Mouse (Mus musculus) urinary bladder, postnatal 14 days (tissue): ENCODE measurements around the gene Car7.
A peak's percentile ranks its signal among the peaks of the same experiment; 100 is the strongest.
"Not testable (repeated sequence)": the region's sequence is repeated elsewhere in the genome, so short reads cannot be mapped to it uniquely, and the experiment has no call there.

ENCODE experiments used
- DNase-seq: peaks from one replicate; pipeline ENCODE4 v3.0.0; 2021; ENCODE audit warnings: low spot score

Gene Car7

DNA sequence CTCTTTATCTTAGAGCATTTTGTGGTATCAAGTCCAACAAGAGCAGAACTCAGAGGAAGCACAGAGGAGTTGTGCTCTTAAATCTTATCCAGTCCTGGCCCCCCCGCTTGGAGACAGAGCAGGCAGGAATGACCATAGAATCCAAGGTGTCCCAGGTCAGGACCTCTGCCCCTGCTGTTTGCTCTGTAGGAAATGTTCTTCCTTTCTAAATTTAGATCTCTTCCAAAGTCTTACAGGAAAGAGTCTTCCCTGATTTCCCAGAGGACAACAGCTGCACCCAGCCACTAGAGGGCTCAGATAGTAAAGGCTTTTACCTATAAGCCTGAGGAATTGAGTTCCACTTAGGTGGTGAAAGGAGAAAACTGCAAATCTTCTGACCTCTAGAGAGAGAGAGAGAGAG lies 35.1 kb downstream of the Car7 start:
- peak; percentile 38 for DNase-seq

DNA sequence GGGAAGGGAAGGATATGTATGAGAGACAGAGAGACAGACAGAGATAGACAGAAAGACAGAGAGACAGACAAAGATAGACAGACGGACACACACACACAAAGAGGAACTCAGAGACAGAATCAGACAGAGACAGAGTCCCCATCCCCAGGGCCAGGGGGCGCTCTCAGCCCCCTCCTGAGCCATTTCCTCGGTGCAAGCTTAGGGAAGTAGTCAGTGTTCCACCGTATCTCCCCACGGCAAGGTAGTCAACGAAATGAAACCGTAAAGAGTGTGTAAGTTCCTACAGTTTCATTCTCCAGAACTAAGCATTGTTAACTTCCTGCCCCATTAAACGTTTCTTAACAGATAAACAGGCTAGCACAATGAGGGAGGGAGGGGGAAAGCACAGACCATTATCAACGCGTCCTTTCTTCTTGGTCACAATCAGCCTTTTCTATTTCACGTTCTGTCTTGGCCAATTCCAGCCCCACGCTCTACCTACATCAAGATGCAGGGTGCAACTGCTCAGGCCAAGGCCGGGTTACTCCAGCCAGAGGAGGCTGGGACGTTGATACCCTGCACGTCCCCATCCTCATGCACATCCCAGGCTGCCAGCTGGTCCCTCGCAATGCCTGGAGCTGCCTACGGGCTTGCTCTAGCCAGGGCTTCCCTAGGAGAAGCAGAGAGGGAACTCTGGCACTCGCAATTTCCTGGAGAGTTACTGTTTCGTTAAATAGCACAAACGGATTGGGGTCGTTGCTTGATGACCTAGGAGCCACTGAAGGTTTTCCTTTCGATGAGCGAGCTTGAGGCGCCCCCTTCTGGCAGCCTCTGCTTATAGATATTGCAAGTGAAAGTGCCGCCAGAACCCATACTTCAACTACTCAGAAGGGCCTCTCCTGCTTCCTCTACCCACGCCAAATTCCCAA lies 36.2 kb downstream of the Car7 start:
- peak; percentile 85 for DNase-seq

DNA sequence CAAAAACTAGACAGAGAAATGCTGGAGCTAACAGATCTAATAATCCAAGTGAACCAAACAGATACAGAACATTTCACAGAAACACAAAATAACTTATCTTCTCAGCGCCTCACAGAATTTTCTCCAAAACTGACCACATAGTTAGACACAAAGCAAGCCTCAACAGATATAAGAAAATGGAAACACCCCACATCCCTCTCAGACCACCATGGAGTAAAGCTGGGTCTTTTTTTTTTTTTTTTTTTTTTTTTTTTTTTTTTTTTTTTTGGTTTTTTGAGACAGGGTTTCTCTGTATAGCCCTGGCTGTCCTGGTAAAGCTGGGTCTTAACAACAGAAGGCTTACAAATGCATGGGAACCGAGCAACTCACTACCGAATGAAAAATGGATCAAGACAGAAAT lies 42.3 kb downstream of the Car7 start:
- no peak for DNase-seq

DNA sequence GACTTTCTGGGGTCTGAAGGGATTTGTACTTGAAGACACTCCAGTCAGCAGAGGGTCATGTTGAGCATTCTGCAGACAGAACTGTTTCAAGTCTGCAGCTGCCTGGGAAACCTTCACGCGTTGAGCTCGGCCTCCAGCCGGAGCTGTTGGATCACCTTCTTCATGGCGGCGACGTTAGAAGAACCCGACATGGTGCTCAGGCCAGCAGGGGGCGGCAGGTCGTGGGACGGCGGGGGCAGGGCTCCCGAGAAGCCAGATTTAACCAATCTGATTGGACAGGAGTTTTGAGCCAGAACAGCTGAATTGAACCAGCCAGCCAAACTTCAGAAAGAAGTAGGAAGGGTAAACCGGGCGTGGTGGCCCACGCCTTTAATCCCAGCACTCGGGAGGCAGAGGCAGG lies 43.1 kb downstream of the Car7 start:
- DNase-seq = not testable (repeated sequence)

DNA sequence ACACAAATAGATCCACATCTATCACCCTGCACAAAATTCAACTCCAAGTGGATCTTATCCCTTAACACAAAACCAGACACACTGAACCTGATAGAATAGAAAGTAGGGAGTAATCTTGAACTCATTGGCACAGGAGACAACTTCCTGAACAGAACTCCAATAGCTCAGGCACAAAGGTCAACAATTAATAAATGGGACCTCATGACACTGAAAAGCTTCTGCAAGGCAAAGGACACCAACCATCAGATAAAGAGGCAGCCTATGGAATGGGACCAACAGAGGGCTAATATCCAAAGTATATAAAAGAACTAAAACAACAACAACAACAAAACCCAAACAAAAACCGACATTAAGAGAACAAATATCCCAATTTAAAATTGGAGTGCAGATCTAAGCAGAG lies 50.0 kb downstream of the Car7 start:
- DNase-seq = no peak

DNA sequence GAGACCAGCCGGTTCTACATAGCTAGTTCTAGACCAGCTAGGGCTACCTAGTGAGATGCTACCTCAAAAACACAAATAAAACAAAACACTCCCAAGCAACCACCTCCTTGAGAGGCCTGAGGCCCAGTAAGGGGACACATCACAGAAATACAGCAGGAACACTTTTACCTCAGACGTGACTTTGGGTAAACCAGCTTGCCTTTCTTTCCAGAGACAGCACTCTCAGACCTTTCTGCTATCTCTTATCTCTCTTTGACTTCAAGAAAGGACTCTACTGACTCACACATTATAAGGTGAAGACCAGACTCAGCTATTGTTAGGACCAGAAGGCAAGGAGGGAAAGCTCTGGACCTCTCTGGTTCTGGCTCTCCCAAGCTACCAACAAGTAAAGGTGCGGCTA lies 55.8 kb downstream of the Car7 start:
- no peak for DNase-seq

DNA sequence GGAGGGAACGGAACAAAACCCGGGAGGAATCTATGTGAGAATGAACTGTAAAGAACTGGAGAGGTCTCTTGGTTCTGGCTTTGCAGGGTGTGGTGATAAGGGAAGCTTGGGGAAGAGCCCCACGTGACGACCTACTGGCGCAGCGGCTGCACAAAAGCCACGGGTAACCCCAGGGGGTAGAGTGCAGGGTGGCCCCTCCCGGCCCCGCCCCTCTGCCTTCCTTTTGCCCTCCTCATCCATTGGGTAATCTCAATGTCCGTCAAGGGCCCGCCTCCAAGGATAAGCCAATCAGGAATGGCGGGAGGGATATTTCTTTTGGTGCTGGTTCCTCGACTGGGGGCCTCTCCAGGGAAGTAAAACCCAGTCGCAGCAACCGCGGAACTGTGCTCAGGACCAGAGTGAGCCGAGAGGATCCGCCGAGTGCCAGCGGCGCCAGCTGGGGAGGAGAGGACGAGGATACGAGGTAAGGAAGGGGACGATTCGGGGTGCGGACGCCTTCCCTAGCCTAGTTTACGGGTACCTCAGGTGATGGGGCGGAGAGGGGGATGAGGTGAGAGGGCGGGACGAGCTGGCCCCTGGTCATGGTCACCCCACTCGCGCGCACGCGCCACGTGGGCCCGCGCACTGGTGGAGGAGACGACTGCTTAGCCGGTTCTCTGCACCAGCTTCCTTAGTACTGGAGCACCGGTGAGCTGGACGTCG lies 56.8 kb downstream of the Car7 start, which contains the start of gene Pdp2:
Gene Pdp2 (plus strand): TSS at position 319 of the 702 bp plus-strand sequence.
- DNase-seq = peak; percentile 91

DNA sequence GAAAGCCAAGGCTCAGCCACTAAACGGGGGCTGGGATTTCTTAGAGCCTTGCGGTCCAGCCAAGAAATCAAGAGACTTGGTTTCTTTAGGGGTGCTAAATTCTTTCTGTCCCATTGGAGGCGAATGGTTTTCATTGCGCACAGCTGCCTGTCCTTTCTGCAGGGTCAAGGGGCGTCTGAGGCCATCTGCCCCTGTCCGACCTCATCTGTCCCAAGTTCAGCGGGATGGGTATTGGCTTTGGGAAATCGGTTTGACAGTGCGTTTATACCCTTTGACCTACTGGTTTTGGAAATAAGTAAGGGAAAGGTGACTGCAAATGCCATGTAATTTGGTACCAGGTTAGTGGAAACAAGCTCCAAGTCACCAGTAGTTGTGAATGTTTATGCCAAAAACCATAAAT lies 57.4 kb downstream of the Car7 start:
- no peak for DNase-seq

DNA sequence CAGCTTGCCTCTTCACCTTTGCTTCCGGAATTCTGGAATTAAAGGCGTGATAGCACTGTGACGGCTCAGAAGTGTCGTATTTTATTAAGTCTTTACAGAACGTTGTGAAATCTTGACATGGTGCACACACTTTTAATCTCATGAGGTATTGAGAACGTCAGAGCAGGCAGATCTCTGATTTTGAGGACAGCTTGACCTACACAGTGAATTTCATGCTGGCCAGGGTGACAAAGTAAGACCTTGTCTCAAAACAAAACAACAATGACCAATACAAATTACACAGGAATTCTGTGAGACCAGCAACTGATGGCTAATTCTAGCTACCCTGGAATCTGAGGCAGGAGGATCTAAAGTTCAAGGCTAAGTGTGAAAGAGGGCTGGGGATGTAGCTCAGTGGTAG lies 58.1 kb downstream of the Car7 start:
- no peak for DNase-seq

DNA sequence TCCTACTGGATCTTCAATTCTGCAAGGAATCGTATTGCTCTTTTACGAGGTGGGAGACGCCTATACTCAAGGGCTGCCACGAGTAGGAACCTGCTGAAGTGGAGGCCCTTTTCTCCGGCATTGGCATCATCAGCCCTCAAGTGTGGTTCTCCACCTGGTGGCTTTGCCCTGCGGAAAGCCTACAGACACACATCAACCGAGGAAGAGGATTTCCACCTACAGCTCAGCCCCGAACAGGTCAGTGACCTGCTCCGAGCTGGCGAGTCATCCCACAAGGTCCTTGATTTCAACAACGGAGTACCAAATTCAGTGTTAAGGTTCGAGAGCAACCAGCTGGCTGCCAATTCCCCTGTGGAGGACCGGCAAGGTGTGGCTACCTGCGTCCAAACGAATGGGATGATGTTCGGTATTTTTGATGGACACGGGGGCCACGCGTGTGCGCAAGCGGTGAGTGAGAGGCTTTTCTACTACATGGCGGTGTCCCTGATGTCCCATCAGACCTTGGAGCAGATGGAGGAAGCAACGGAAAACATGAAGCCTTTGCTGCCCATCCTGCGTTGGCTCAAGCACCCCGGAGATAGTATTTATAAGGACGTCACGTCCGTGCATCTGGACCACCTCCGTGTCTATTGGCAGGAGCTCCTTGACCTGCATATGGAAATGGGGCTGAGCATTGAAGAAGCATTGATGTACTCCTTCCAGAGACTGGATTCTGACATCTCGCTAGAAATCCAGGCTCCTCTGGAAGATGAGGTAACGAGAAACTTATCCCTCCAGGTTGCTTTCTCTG lies 59.2 kb downstream of the Car7 start:
- DNase-seq = no peak

DNA sequence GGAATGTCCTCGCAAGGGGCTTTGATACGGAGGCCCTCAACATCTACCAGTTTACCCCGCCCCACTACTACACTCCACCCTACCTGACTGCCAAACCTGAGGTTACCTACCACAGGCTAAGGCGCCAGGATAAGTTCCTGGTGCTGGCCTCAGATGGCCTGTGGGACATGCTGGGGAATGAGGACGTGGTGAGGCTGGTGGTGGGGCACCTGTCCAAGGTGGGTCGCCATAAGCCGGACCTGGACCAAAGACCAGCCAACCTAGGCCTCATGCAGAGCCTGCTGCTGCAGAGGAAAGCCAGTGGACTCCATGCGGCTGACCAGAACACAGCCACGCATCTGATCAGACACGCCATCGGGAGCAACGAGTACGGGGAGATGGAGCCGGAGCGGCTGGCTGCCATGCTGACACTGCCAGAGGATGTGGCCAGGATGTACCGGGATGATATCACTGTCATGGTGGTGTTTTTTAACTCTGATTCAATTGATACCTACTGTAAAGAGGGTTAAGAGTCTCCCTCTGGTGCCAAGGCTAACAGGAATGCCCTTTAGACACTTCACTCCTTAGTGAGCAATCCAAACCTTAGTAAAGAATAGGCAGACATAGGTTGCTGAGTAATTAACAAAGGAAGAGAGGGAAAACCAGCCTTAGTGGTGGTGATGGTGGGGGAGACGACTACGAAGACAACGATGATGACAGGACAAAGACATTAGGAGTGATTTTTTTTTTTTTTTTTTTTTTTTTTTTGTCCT lies 60.3 kb downstream of the Car7 start:
- DNase-seq = no peak

DNA sequence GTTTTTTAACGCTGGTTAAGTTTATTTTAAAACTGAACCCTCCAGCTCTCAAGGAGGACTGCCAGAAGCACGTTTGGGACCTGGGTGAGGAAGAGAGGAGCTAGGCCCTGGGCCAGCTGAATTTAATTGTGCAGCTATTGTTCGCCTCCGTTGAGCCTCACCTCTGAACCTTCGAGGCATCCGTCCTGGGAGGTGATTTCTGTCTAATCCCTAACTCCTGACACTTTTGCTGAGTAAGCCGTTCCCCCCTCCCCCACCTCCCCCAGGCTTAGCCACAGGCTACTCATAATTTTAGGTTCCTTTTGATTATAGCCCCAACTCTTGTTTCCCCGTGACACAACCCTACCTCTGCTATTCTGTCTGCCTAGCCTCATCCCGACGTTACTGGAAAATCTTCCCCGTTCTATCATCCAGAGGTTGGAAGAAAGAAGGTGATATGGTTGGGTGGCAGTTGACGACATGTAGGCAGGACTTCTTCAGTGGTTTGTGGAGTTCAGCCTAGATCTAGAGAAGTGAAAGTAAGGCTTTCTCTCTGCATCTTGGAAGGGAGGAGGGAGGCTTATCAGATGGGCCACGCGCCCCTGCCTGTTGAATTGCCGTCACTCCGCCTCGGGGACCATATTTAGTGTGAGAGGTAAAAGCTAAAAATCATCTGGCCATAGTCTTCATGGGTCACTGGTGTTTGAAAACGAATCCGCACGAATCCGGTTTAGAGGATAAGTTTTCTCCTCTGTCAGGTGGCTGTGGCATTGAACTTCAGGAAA lies 61.5 kb downstream of the Car7 start:
- DNase-seq = peak; percentile 61

DNA sequence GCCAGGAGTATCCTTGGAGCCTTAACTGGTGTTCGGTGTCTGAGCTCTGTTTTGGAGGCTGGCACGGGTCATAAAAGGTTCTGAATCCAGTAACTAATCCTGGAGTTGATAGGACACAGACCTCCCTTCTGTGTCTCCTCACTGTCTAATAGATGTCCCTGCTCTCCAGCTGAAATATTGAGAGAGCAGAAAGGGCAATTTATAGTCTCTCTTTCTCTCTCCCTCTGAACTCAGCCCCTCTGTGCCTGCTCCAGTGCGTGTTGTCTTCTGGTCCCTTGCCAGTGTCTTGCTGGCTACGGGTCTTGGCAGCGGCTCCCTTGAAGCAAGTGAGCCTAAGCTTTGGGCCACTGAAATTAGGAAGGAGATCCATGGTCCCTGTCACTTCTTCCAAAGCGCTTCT lies 63.2 kb downstream of the Car7 start:
- peak; percentile 21 for DNase-seq

DNA sequence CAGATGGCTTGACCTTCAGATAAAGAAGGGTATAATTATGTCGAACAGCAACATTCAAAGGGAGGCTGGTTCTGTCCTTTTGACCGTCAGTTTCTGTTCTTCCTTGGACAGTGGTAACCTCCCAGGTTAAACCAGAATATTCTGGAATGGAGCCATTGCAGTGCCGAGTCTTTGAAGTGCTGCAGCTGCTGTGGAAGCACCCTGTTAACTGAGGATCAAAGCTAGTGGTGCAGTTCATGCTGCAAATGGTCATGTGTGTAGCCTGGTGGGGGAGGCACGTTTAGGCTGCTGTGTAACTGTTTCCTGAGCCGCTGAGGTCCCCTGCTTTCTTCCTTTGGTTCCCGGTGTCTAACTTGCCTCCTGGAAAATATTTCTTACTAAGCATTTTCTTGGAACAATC lies 64.0 kb downstream of the Car7 start:
- no peak for DNase-seq
